Mouse (Mus musculus) forebrain, embryonic 15.5 days (tissue): ENCODE results near the gene Gm49711. TPM values are rescaled to one million over a fixed set of nuclear protein-coding genes. Genes with fewer than 3 reads are reported as not detected.

Experiments used
- ATAC-seq: fragments of 200-750 bp; cut with Nextera tagmentation; replicated peaks from 2 replicates; pipeline ENCODE4 v1.8.0; 2017; ENCODE audit warnings: mild to moderate bottlenecking, moderate TSS enrichment, moderate library complexity
- H3K27ac ChIP-seq: fragments of 300-500 bp; sonication (generic); replicated peaks from 2 replicates; pipeline ENCODE4 v1.5.1; 2015; ENCODE audit warnings: mild to moderate bottlenecking, inconsistent platforms
- H3K27me3 ChIP-seq: fragments of 300-500 bp; sonication (generic); 2 replicates; pipeline ENCODE4 v1.6.1; 2015; ENCODE audit warnings: inconsistent platforms
- H3K36me3 ChIP-seq: fragments of 300-500 bp; sonication (generic); 2 replicates; pipeline ENCODE4 v1.6.1; 2015; ENCODE audit warnings: mild to moderate bottlenecking, inconsistent platforms
- H3K4me1 ChIP-seq: fragments of 300-500 bp; sonication (generic); 2 replicates; pipeline ENCODE4 v1.6.1; 2015; ENCODE audit warnings: inconsistent platforms
- H3K4me2 ChIP-seq: fragments of 300-500 bp; sonication (generic); replicated peaks from 2 replicates; pipeline ENCODE4 v1.6.1; 2015; ENCODE audit warnings: mild to moderate bottlenecking, inconsistent platforms
- H3K4me3 ChIP-seq: fragments of 300-500 bp; sonication (generic); 2 replicates; pipeline ENCODE4 v1.5.1; 2015; ENCODE audit warnings: mild to moderate bottlenecking, inconsistent platforms
- H3K9ac ChIP-seq: fragments of 300-500 bp; sonication (generic); replicated peaks from 2 replicates; pipeline ENCODE4 v1.6.1; 2015; ENCODE audit warnings: mild to moderate bottlenecking, inconsistent platforms
- H3K9me3 ChIP-seq: fragments of 300-500 bp; sonication (generic); 2 replicates; pipeline ENCODE4 v1.6.1; 2016; ENCODE audit warnings: inconsistent platforms
- WGBS: fragments of 180-500 bp; shearing (Covaris S2); methylation state at CpG from one replicate; pipeline ENCODE4 v1.1.7; 2015; ENCODE audit warnings: mixed read lengths; 5-methylcytosine and 5-hydroxymethylcytosine counted together
- polyA plus RNA-seq: library from polyadenylated mRNA; unstranded; fragments of >200 nt; fragmentation: Nextera tagmentation; extraction: Ambion mirVana; gene quantifications from 2 replicates; pipeline ENCODE4 v1.2.1, GENCODE M21; 2015

The Gm49711 gene
- polyA plus RNA-seq, 1 experiment from 2014 or later = 0.42 TPM

DNA sequence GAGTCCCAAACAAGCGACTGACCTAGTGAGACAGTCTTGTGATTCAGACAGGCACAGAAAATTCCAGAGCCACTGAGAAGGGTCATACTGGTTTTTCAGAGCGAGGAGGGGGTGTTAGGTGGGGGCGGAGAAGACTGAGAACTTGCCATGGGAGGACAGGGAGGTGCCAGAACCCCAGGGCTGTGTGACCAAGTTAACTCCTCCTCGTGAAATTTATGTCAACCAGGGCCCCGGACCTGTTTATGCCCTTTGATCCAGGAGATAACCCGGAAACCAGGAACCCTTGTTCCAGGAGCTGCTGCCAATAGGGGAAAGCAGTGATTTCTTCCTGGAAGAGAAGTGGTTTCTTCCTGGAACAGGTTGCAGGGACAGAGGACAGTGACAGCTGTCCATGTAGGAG is 101.0 kb downstream of the Gm49711 start:
- Histone ChIP-seq H3K9me3 (no peaks in the 10 kb centered on the region), H3K4me1 (peaks cover 11% of the 10 kb centered on the region; the same call in 1 of the 2 replicates), H3K9ac (peak overlapping the region; percentile 55), H3K36me3 (no peaks in the 10 kb centered on the region), H3K27me3 (no peaks in the 10 kb centered on the region), H3K4me3 (peak overlapping the region; percentile 52), H3K27ac (peak overlapping the region; percentile 62; the same call in 1 of the 2 replicates), H3K4me2 (peak overlapping the region; percentile 92)
- WGBS = 60% methylated on average over 6 of the region's 6 CpGs
- ATAC-seq = no peak

DNA sequence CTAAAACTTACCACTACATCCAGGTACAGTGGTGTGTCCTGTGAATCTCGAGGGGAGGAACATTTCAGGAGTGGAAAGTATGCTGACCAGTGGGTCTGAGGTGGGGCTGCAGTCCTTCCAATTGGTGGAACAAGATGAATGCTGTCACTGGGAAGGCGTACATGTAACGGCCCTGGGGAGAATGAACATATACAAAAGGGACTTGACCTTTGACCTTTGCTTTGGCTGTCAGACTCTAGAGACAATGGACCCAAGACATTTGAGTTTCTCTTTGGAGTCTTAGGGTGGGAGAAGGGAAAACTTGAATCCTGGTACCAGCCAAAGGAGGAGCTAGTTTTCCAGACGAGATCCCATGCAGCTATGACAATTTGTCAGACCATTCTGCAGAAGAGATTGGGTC is 104.2 kb downstream of the Gm49711 start:
- WGBS = 31% methylated on average over 4 of the region's 4 CpGs
- Histone ChIP-seq H3K27ac (no peak overlapping the region), H3K36me3 (no peaks in the 10 kb centered on the region), H3K4me1 (peaks cover 11% of the 10 kb centered on the region; the same call in 1 of the 2 replicates), H3K9me3 (no peaks in the 10 kb centered on the region), H3K4me3 (no peak overlapping the region), H3K27me3 (no peaks in the 10 kb centered on the region), H3K9ac (no peak overlapping the region), H3K4me2 (no peak overlapping the region)
- no peak for ATAC-seq

DNA sequence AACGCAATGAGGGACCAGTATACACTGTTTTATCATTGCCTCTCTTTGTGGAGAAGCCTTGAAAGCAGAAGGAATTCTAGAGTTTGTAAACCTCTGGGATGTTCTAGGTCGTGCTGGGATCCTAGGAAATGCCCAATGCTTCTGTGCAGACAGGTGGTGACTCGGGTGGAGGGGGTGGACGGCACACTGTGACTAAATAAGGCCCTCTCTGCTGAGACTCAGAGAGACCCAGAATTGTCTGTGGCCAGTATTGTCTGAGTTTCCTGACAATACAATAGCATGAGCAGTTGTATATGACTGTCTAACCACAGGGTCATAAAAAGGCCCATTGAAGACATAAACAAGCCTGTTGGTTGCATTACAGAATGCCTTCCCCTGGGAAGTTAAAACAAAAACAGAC is 105.4 kb downstream of the Gm49711 start:
- no peaks in the 10 kb centered on the region for H3K27me3 ChIP-seq
- H3K9ac ChIP-seq = no peak overlapping the region
- WGBS = 77% methylated on average over 4 of the region's 4 CpGs
- peaks cover 5% of the 10 kb centered on the region; the same call in 1 of the 2 replicates for H3K4me1 ChIP-seq
- no peak overlapping the region for H3K4me3 ChIP-seq
- no peaks in the 10 kb centered on the region for H3K36me3 ChIP-seq
- ATAC-seq = no peak
- H3K9me3 ChIP-seq = no peaks in the 10 kb centered on the region
- H3K27ac ChIP-seq = no peak overlapping the region
- H3K4me2 ChIP-seq = no peak overlapping the region

DNA sequence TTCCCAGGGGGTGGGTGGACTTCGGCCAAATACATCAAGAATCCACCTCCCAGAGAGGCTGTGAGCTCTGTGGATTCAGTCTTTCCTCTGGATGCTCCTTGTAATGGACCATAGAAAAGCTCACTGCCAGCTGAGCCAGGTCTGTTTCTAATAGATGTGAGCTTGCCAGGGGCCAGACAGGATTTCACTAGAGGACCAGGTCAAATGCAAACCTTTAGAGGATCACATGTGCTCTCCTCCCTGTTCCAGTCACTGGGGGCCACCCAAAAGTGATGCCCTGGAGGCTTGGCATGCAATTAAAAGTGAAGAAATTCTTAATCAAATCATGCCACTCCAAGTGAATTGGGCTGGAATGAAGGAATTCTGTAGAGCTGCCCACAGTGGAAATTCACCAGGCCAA is 117.9 kb downstream of the Gm49711 start:
- H3K9ac ChIP-seq = no peak overlapping the region
- no peaks in the 10 kb centered on the region for H3K27me3 ChIP-seq
- no peak overlapping the region for H3K27ac ChIP-seq
- H3K9me3 ChIP-seq = no peaks in the 10 kb centered on the region
- no peak overlapping the region for H3K4me3 ChIP-seq
- WGBS = 88% methylated on average over 1 of the region's 1 CpGs
- H3K36me3 ChIP-seq = no peaks in the 10 kb centered on the region
- no peak overlapping the region for H3K4me2 ChIP-seq
- no peaks in the 10 kb centered on the region for H3K4me1 ChIP-seq
- ATAC-seq = no peak

DNA sequence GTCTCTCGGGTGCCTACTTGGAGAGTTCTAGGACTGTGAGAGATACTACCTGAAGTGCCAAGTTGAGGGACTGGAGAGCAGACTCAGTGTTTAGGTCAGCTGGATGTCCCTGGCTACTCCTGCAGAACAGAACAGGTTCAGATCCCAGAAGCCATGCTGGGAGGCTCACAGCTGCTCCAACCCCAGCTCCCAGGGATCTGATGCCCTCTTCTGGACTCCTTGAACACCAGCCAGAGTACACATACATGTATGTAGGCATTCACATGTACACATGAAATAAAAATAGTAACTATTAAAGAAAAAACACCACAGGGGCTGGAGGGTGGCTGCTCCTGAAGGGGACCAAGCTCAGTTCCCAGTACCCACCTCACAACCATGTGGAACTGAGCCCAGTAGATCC is 119.6 kb downstream of the Gm49711 start:
- ATAC-seq = no peak
- Histone ChIP-seq H3K9ac (no peak overlapping the region), H3K27ac (no peak overlapping the region), H3K4me3 (no peak overlapping the region), H3K4me1 (no peaks in the 10 kb centered on the region), H3K4me2 (no peak overlapping the region), H3K9me3 (no peaks in the 10 kb centered on the region), H3K27me3 (no peaks in the 10 kb centered on the region), H3K36me3 (no peaks in the 10 kb centered on the region)
- WGBS = 92% methylated on average over 1 of the region's 1 CpGs

DNA sequence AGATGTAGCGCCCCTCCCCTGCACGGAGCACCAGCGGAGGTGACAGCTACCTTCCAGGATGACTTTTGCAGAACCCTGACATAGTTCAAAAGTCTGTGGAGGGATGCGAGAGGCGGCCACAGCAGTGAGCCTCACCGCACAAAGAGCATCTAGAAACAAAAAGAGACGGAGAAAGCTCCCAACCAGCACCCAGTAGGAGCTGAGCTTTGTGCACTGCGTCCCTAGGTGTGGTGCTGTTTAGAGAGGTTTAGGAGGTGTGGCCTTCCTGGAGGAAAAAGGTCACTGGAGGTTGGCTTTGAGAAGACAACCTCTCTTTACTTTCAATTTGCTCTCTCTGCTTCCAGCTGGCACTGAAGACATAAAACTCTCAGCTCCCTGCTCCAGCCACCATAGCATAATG is 121.2 kb downstream of the Gm49711 start:
- no peaks in the 10 kb centered on the region for H3K36me3 ChIP-seq
- no peak for ATAC-seq
- 60% methylated on average over 8 of the region's 8 CpGs for WGBS
- H3K9ac ChIP-seq = no peak overlapping the region
- no peak overlapping the region for H3K4me2 ChIP-seq
- no peaks in the 10 kb centered on the region for H3K4me1 ChIP-seq
- H3K27ac ChIP-seq = no peak overlapping the region
- H3K4me3 ChIP-seq = no peak overlapping the region
- no peaks in the 10 kb centered on the region for H3K27me3 ChIP-seq
- H3K9me3 ChIP-seq = no peaks in the 10 kb centered on the region

DNA sequence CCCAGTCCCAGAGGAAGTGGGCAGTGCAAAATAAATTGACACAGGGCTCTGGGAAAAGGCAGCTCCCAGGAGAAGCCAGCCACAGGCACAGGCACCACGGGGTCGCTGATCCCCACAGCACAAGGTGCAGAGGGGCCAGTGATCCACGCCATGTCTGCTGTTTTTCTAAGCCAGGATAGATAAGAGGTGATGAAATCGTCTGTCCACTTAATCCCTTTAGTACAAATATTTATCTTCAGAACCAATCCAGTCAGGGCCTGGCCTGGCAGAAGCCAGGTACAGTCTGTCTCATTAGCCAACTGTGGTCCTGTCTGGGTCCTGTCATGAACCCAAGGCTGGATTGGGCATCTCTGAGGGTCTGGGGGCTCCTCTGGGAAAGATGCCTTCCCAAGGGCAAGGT is 125.4 kb downstream of the Gm49711 start:
- no peaks in the 10 kb centered on the region for H3K9me3 ChIP-seq
- H3K27me3 ChIP-seq = no peaks in the 10 kb centered on the region
- no peak overlapping the region for H3K4me3 ChIP-seq
- ATAC-seq = no peak
- no peak overlapping the region for H3K27ac ChIP-seq
- H3K36me3 ChIP-seq = no peaks in the 10 kb centered on the region
- 80% methylated on average over 4 of the region's 4 CpGs for WGBS
- no peaks in the 10 kb centered on the region for H3K4me1 ChIP-seq
- H3K4me2 ChIP-seq = no peak overlapping the region
- no peak overlapping the region for H3K9ac ChIP-seq

DNA sequence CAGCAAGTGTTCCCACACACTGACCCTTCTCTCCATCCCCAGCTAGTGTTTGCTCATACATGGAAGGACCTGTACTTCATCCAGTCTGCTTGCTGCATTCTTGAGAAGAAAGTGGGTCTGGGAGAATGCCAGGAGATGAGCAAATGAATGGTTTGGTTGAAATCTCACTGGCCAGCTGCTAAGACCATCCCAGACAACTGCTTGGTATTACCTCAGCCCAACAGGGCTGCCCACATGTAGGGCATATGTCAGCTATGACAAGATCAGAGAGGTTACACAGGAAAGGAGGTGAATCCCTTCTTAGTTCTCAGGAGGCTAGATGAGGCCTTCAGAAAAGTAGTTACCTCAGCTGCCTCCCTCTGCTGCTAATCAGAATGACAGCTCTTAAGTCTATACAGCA is 132.5 kb downstream of the Gm49711 start:
- H3K36me3 ChIP-seq = no peaks in the 10 kb centered on the region
- H3K4me2 ChIP-seq = no peak overlapping the region
- H3K9ac ChIP-seq = no peak overlapping the region
- H3K4me1 ChIP-seq = no peaks in the 10 kb centered on the region
- ATAC-seq = no peak
- H3K27me3 ChIP-seq = no peaks in the 10 kb centered on the region
- no peak overlapping the region for H3K27ac ChIP-seq
- no peak overlapping the region for H3K4me3 ChIP-seq
- H3K9me3 ChIP-seq = no peaks in the 10 kb centered on the region

DNA sequence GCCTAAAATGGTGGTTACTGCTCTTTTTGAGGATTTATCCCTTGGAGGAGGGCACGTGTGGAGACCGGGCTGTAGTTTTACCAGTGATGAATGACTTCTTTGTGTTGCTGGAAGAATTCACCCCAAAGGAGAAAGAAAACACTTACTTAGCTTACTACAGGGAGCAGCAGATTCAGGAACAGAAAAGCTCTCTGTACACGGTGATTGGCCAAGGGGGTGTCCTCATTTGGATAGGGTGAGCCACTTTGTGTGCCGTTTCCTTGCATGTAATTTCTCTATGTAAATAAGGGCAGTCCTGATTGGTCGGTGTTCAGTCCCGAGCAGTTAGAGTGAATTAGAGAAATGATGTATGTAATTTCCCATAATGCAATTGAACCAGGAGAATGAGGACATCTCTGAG is 137.0 kb downstream of the Gm49711 start:
- peaks cover 10% of the 10 kb centered on the region for H3K4me1 ChIP-seq
- no peaks in the 10 kb centered on the region for H3K36me3 ChIP-seq
- no peak overlapping the region for H3K9ac ChIP-seq
- H3K27ac ChIP-seq = no peak overlapping the region
- WGBS = 60% methylated on average over 6 of the region's 6 CpGs
- H3K4me3 ChIP-seq = no peak overlapping the region
- H3K4me2 ChIP-seq = no peak overlapping the region
- no peaks in the 10 kb centered on the region for H3K27me3 ChIP-seq
- H3K9me3 ChIP-seq = no peaks in the 10 kb centered on the region; the same call in 1 of the 2 replicates
- ATAC-seq = no peak

DNA sequence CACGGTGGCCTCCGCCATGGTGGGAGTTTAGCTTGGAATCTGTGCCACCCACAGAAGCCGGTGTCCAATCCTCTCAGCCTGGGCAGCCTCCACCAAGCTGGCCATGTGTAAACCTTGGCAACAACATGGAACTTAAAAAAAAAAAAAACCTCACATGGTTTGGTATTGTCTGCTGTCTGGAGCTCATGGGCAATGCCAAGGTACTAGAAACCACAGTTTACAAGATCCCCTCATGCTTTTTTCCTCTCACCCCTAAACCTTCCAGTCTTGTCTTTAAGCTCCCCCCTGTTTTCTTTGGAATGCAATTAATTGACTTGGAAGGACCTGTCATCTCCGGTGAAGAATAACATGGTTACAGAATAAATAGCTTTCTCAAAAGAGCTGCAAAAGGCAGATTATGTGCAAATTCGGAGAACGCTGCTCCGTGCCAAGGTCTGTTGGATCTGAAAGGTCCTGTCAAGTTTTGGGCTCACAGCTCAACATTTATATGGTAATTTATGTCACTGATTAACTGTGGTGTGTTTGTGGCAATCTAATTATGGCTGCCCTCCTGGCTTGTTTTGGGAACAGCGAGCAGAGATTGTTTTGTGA is 138.7 kb downstream of the Gm49711 start:
- 38% methylated on average over 8 of the region's 8 CpGs for WGBS
- peaks cover 10% of the 10 kb centered on the region for H3K4me1 ChIP-seq
- ATAC-seq = peak; percentile 87

DNA sequence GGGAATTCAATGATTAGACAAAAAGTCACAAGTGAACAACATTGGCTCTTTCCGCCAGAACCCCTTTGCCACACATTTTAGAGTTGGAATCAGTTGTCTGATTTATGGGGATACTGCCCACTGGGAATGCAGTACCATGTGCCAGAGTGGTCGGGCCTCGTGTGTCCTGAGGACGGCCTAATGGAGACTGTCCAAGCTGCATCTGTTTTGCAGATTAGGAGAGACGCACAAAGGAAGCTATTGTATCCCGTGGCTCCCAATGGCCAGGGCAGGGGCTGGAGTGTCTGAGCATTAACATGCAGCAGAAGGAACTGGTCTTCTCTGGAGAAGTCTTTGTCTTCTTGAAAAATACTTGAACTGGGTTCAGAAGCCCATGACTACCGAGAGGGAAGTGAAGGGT is 142.5 kb downstream of the Gm49711 start:
- 56% methylated on average over 7 of the region's 7 CpGs for WGBS
- H3K27me3 ChIP-seq = no peaks in the 10 kb centered on the region
- H3K4me3 ChIP-seq = no peak overlapping the region
- no peak overlapping the region for H3K9ac ChIP-seq
- no peaks in the 10 kb centered on the region; the same call in 1 of the 2 replicates for H3K9me3 ChIP-seq
- ATAC-seq = no peak
- H3K4me2 ChIP-seq = no peak overlapping the region
- H3K27ac ChIP-seq = no peak overlapping the region
- no peaks in the 10 kb centered on the region for H3K36me3 ChIP-seq
- peaks cover 10% of the 10 kb centered on the region for H3K4me1 ChIP-seq

More for the DNA sequence above, 138.7 kb downstream of the Gm49711 start:
- H3K36me3 ChIP-seq = no peaks in the 10 kb centered on the region
- no peak overlapping the region for H3K9ac ChIP-seq
- H3K4me3 ChIP-seq = no peak overlapping the region
- no peak overlapping the region for H3K4me2 ChIP-seq
- H3K9me3 ChIP-seq = no peaks in the 10 kb centered on the region; the same call in 1 of the 2 replicates
- no peaks in the 10 kb centered on the region for H3K27me3 ChIP-seq
- peak overlapping the region; percentile 38 for H3K27ac ChIP-seq

DNA sequence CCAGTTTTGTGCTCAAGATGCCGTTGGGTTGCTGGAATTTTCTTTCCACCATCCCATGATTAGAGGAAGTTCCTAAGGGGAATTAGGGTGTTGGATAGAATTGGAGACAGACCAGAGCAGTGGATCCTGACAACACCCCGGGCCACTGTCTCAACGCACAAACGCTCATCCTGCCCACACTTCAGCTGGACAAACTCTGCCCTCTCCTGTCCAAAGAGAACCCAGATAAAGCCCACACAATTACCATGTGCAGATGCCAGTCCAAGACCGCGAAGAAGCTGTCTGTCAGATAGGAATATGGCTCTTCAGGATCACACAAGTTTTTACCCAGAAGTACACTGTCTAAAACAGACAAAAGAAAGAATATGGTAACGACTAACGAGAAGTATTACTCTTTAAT is 145.5 kb downstream of the Gm49711 start:
- Histone ChIP-seq H3K4me2 (no peak overlapping the region), H3K4me3 (no peak overlapping the region), H3K9ac (no peak overlapping the region), H3K27me3 (no peaks in the 10 kb centered on the region), H3K9me3 (no peaks in the 10 kb centered on the region), H3K27ac (no peak overlapping the region), H3K36me3 (no peaks in the 10 kb centered on the region), H3K4me1 (no peaks in the 10 kb centered on the region)
- no peak for ATAC-seq
- 74% methylated on average over 8 of the region's 8 CpGs for WGBS

DNA sequence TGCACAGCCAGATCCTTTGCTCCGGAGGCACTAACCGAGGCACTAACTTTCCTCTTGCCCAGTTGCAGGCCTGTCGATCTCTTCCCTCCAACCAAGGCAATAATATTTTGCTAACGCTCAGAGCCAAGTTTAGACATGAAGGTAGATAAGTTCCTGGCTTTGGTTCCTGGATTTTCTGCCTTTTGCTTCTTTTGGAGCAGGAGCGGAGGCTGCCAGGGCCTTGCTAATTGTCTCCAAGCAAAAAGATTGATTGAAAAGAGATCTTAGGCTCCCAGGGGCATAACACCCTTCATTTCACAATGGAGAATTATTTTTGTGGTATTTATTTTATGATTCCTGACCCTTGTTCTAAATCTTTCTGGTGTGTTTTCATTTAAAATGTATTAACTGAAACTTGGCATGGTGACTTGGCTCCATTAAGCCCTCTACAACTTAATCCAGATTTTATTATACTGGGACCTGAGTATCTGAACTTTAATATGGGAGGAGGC is 151.2 kb downstream of the Gm49711 start:
- Histone ChIP-seq H3K4me1 (no peaks in the 10 kb centered on the region), H3K36me3 (no peaks in the 10 kb centered on the region), H3K27me3 (no peaks in the 10 kb centered on the region), H3K9me3 (no peaks in the 10 kb centered on the region), H3K9ac (no peak overlapping the region), H3K4me2 (no peak overlapping the region), H3K27ac (no peak overlapping the region), H3K4me3 (no peak overlapping the region)
- 71% methylated on average over 5 of the region's 5 CpGs for WGBS
- no peak for ATAC-seq
